Mouse (Mus musculus) heart, embryonic 16.5 days (tissue): Measurements from ENCODE around the gene Ttc9. TPM values are rescaled to one million over a fixed set of nuclear protein-coding genes. Genes with fewer than 3 reads are reported as not detected.

Experiments
- ATAC-seq: fragments of 200-750 bp; cut with Nextera tagmentation; replicated peaks from 2 replicates; pipeline ENCODE4 v1.8.0; 2017; ENCODE audit warnings: moderate number of reproducible peaks; ENCODE audit not compliant: insufficient read depth, low FRiP score; ENCODE audit errors: extremely low read depth
- H3K27ac ChIP-seq: fragments of 300-500 bp; sonication (generic); 2 replicates; pipeline ENCODE4 v1.5.1; 2014; ENCODE audit warnings: mild to moderate bottlenecking, low read length, control low read depth, moderate library complexity
- H3K27me3 ChIP-seq: fragments of 300-500 bp; sonication (generic); 2 replicates; pipeline ENCODE4 v1.6.1; 2014; ENCODE audit warnings: low read length, mixed read lengths; ENCODE audit not compliant: control insufficient read depth, insufficient read depth
- H3K36me3 ChIP-seq: fragments of 300-500 bp; sonication (generic); 2 replicates; pipeline ENCODE4 v1.6.1; 2014; ENCODE audit not compliant: control insufficient read depth, insufficient read depth
- H3K4me1 ChIP-seq: fragments of 300-500 bp; sonication (generic); 2 replicates; pipeline ENCODE4 v1.6.1; 2014; ENCODE audit warnings: low read length, mixed read lengths; ENCODE audit not compliant: control insufficient read depth, insufficient read depth
- H3K4me2 ChIP-seq: fragments of 300-500 bp; sonication (generic); 2 replicates; pipeline ENCODE4 v1.6.1; 2014; ENCODE audit warnings: low read depth, mild to moderate bottlenecking, control low read depth, low read length
- H3K4me3 ChIP-seq: fragments of 300-500 bp; sonication (generic); 2 replicates; pipeline ENCODE4 v1.5.1; 2014; ENCODE audit warnings: mild to moderate bottlenecking, control low read depth, low read length
- H3K9ac ChIP-seq: fragments of 300-500 bp; sonication (generic); 2 replicates; pipeline ENCODE4 v1.6.1; 2014; ENCODE audit warnings: low read length, control low read depth
- H3K9me3 ChIP-seq: fragments of 300-500 bp; sonication (generic); replicated peaks from 2 replicates; pipeline ENCODE4 v1.6.1; 2016; ENCODE audit warnings: low read length; ENCODE audit not compliant: control insufficient read depth
- WGBS: fragments of 180-500 bp; shearing (Covaris S2); extraction: QIAGEN DNeasy Blood & Tissue Kit; methylation state at CpG from one replicate; pipeline ENCODE4 v1.1.7; 2014; 5-methylcytosine and 5-hydroxymethylcytosine counted together
- polyA plus RNA-seq: library from polyadenylated mRNA; unstranded; fragments of >200 nt; fragmentation: Nextera tagmentation; extraction: Ambion mirVana; gene quantifications from 2 replicates; pipeline ENCODE4 v1.2.1, GENCODE M21; 2015

The Ttc9 gene
- polyA plus RNA-seq, 1 experiment from 2014 or later: 4.0 TPM

- no peak overlapping the region for H3K4me3 ChIP-seq
- no peaks in the 10 kb centered on the region for H3K36me3 ChIP-seq
- ATAC-seq: no peak
- no peak overlapping the region for H3K4me2 ChIP-seq
- H3K9me3 ChIP-seq: no peaks in the 10 kb centered on the region
- no peak overlapping the region for H3K9ac ChIP-seq
- H3K27me3 ChIP-seq: peaks cover 15% of the 10 kb centered on the region
- WGBS: 75% methylated on average over 4 of the region's 4 CpGs
- no peak overlapping the region for H3K27ac ChIP-seq
- H3K4me1 ChIP-seq: no peaks in the 10 kb centered on the region
Observed at GRCm38 (mm10) chr12:81623377-81623776, 7.7 kb upstream of the Ttc9 start.

GRCm38 (mm10) chr12:81626226-81626861, 4.7 kb upstream of the Ttc9 start:
- no peaks in the 10 kb centered on the region for H3K4me1 ChIP-seq
- no peak for ATAC-seq
- 64% methylated on average over 12 of the region's 12 CpGs for WGBS
- H3K4me2 ChIP-seq: no peak overlapping the region
- peaks cover 40% of the 10 kb centered on the region for H3K27me3 ChIP-seq
- H3K4me3 ChIP-seq: no peak overlapping the region
- no peaks in the 10 kb centered on the region for H3K9me3 ChIP-seq
- H3K27ac ChIP-seq: no peak overlapping the region
- H3K9ac ChIP-seq: no peak overlapping the region
- no peaks in the 10 kb centered on the region for H3K36me3 ChIP-seq

DNA sequence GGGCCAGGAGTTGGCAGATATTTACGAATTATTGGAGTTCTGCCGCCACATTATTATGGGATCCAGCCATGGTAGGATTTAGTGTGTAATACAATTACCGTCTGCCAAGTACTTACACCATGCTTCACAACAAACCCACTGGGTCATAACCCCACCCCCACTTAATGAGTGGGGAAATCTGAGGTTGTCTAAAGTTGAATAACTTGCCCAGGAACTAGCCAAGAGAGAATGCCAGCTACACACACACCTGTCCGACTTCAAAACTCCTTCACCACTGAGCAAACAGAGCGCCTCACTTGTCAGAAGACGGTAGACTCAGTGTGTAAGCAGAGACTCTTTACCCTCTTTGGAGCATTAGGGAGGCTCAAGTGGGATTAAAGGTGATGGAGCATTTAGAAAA, 3.6 kb upstream of the Ttc9 start:
- 0 out of 2 replicates have a peak, but pooled peaks cover 2% of the 10 kb centered on the region for H3K4me1 ChIP-seq
- H3K4me3 ChIP-seq: no peak overlapping the region
- no peak overlapping the region for H3K4me2 ChIP-seq
- whole genome bisulfite sequencing: 78% methylated on average over 6 of the region's 6 CpGs
- H3K9ac ChIP-seq: no peak overlapping the region
- no peaks in the 10 kb centered on the region for H3K36me3 ChIP-seq
- ATAC-seq: no peak
- no peak overlapping the region for H3K27ac ChIP-seq
- peaks cover 49% of the 10 kb centered on the region for H3K27me3 ChIP-seq
- no peaks in the 10 kb centered on the region for H3K9me3 ChIP-seq

DNA sequence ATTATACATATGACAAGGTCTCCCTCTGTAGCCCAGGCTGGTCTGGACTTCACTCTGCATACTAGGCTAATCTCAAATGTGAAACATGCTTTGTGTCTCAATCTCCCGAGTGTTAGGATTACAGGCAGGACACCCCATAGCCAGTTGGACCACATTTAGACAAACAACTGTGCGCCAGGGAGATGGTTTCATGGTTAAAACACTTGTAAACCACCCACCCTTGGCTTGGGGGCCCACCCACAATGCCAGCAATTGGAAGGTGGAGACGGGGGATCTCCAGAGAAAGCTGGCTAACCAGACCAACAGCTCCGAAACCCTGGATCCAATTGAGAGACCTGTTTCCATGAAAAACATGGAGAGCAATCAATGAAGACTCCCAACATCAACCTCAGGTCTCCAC, 3.0 kb upstream of the Ttc9 start:
- Histone ChIP-seq H3K36me3 (no peaks in the 10 kb centered on the region), H3K9ac (no peak overlapping the region), H3K27ac (no peak overlapping the region), H3K4me1 (0 out of 2 replicates have a peak, but pooled peaks cover 2% of the 10 kb centered on the region), H3K27me3 (peaks cover 53% of the 10 kb centered on the region), H3K4me3 (no peak overlapping the region), H3K9me3 (no peaks in the 10 kb centered on the region), H3K4me2 (no peak overlapping the region)
- 73% methylated on average over 4 of the region's 4 CpGs for WGBS
- ATAC-seq: no peak

GRCm38 (mm10) chr12:81630520-81630914, 532 bp upstream of the Ttc9 start:
- Histone ChIP-seq H3K9ac (peak overlapping the region; percentile 71), H3K27me3 (peaks cover 47% of the 10 kb centered on the region), H3K4me1 (0 out of 2 replicates have a peak, but pooled peaks cover 2% of the 10 kb centered on the region), H3K27ac (no peak overlapping the region), H3K9me3 (no peaks in the 10 kb centered on the region), H3K36me3 (no peaks in the 10 kb centered on the region), H3K4me3 (peak overlapping the region; percentile 64), H3K4me2 (peak overlapping the region; percentile 97)
- 2% methylated on average over 16 of the region's 16 CpGs for WGBS
- ATAC-seq: peak; percentile 15; the same call in 1 of the 2 replicates

DNA sequence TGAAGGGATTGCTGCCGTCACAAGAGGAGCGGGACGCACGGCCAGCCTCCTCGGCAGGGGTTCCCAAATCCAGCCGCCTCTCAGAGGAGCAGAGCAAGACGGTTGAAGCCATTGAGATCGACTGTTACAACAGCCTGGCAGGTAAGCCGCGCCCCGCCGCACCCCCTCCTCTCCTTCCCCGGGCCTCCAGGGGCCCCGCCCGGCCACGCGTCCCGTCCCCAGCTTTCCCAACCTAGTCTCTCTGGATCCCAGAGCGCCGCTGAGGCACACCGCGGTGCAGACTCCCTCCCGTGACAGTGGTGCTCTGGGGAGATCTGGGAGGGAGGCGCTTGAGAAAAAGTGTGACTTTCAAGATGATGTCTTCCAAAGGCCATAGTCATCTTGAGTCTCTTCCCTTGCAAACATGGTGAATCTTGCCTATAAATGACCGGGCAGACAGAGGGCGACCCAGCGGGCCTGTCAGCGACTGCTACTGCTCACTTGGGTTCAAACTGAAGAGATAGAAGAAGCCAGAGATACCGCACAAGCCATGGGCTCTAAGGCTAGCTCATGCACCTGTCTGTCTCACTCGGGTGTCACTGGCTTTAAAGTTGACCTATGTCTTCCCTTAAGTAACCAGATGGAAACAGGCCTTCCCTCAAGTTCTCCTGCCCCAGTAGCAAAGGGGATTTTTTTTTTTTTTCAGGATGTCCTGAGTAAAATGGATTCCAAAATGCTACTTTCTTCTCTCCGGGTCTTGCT, 782 bp downstream of the Ttc9 start:
- Histone ChIP-seq H3K9ac (peak overlapping the region; percentile 71), H3K27ac (no peak overlapping the region), H3K9me3 (no peaks in the 10 kb centered on the region), H3K4me3 (peak overlapping the region; percentile 64), H3K4me2 (peak overlapping the region; percentile 97), H3K36me3 (no peaks in the 10 kb centered on the region), H3K27me3 (peaks cover 40% of the 10 kb centered on the region), H3K4me1 (0 out of 2 replicates have a peak, but pooled peaks cover 2% of the 10 kb centered on the region)
- no peak for ATAC-seq
- 2% methylated on average over 30 of the region's 31 CpGs for WGBS

GRCm38 (mm10) chr12:81633246-81633645, 2.2 kb downstream of the Ttc9 start:
- H3K4me1 ChIP-seq: 0 out of 2 replicates have a peak, but pooled peaks cover 2% of the 10 kb centered on the region
- H3K9me3 ChIP-seq: no peaks in the 10 kb centered on the region
- no peak overlapping the region for H3K4me3 ChIP-seq
- H3K27ac ChIP-seq: no peak overlapping the region
- WGBS: 55% methylated on average over 2 of the region's 2 CpGs
- no peak for ATAC-seq
- H3K9ac ChIP-seq: no peak overlapping the region
- no peaks in the 10 kb centered on the region for H3K36me3 ChIP-seq
- peaks cover 39% of the 10 kb centered on the region for H3K27me3 ChIP-seq
- no peak overlapping the region for H3K4me2 ChIP-seq

- 62% methylated on average over 5 of the region's 5 CpGs for WGBS
- Histone ChIP-seq H3K4me1 (no peaks in the 10 kb centered on the region), H3K9me3 (no peaks in the 10 kb centered on the region), H3K27ac (no peak overlapping the region), H3K4me2 (no peak overlapping the region), H3K36me3 (no peaks in the 10 kb centered on the region), H3K4me3 (no peak overlapping the region), H3K27me3 (no peaks in the 10 kb centered on the region), H3K9ac (no peak overlapping the region)
- no peak for ATAC-seq
Observed at GRCm38 (mm10) chr12:81640656-81641055, 9.6 kb downstream of the Ttc9 start.

DNA sequence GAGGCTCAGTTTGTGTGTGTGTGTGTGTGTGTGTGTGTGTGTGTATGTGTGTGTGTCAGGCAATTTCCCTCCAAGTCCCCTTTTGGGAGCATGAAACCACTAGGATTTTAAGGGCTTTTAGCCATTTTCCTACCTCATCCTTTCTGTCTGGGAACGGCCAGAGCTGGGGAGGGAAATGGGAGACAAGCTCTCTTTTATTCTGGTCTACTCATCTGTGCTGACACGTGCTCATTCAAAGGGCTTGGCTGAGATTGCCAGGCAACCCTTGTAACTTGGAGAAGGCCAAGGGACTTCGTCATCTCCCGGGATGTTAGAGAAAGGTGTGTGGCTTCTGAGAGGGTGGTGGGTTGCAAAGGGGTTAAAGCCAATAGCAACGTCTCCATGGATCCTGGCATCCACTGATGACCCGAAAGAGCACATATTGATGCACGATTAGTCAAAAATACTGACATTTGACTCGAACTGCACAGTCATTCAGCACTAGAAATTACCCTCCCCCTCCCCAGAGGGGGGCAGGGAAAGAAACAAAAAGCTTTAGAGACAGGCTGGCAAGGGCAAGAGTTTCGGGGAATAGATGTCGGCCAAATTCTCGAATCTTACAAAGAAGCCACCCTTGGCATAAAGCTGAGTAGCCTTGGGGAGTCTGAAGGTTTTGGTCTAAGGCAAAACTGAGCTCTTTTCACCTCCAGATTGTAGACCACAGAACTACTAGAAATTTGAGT, 11.5 kb downstream of the Ttc9 start:
- no peak for ATAC-seq
- H3K27ac ChIP-seq: no peak overlapping the region

More for the DNA sequence above, 11.5 kb downstream of the Ttc9 start:
- no peak overlapping the region for H3K4me2 ChIP-seq
- H3K36me3 ChIP-seq: no peaks in the 10 kb centered on the region
- no peak overlapping the region for H3K9ac ChIP-seq
- H3K9me3 ChIP-seq: no peaks in the 10 kb centered on the region
- WGBS: 69% methylated on average over 11 of the region's 11 CpGs
- H3K4me3 ChIP-seq: no peak overlapping the region
- H3K27me3 ChIP-seq: no peaks in the 10 kb centered on the region
- no peaks in the 10 kb centered on the region for H3K4me1 ChIP-seq
